Mouse (Mus musculus) liver, embryonic 14.5 days (tissue): ENCODE measurements around the gene Auh.

Source experiments
- CTCF ChIP-seq: IDR thresholded peaks from 2 replicates; pipeline ENCODE4 v1.5.1; 2016; ENCODE audit warnings: antibody characterized with exemption, low read depth, control low read depth
- EP300 ChIP-seq: IDR thresholded peaks from 2 replicates; pipeline ENCODE4 v1.6.1; 2016; ENCODE audit warnings: antibody characterized with exemption, low read depth

DNA sequence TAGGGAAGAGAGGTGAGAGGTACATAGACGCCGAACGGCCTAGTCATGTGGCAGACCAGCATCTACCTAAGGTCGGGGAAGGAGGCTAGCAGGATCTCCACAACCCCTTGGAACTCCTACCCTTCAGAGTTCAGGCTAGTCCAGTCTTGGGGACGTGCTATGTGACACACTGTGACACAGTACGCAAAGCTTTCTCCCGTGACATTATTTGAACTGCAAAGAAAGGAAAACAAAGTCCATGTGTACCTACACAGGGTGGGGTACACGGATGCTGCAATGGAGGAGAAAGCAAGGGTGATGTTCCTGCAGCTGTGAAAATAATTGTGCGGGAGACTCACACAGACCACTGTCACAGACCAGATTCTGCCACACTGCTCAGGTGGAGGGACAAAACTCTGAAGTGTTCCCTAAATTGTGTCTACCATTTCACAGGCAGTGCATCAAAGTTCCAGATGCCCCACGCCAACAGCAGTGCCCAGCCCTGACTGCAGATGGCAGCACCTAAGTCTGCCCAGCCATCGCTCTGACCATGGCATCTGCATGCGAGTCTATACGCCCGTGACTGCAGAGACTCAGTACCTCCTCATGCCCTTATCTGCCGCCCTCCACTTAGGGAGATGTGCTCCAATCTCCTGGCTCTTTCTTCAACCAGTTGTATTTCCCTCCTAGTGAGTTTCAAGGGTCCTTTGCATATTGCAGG lies 79.3 kb downstream of the Auh start:
- TF ChIP-seq CTCF, result peak; percentile 73
- no peak for TF ChIP-seq EP300
